Mouse (Mus musculus): ENCODE measurements at regions not wholly inside any gene's neighbourhood (a gene's known extent, or its start where the extent isn't known, plus 50 kb on each side); places are given as distances from the start of the nearest gene placed in this dataset.

- TF ChIP-seq POLR2A (IDR thresholded peaks at IDR 0.05; ENCODE audit: insufficient read depth, low read depth, low read length) = no peak
- no peak for TF ChIP-seq CTCF (IDR thresholded peaks at IDR 0.05; ENCODE audit: insufficient read depth, low read depth, low read length)
These were observed 69.2 kb upstream of the 4931429L15Rik start for GRCm38 (mm10) chr9:46388677-46389676.

Data from olfactory bulb, adult 2 months (tissue).